Mouse (Mus musculus) skeletal muscle tissue, adult 2 months (tissue): Measurements from ENCODE around the gene Hist1h2ai.
A peak's percentile ranks its signal among the peaks of the same experiment; 100 is the strongest.
"Not testable (repeated sequence)": the region's sequence is repeated elsewhere in the genome, so short reads cannot be mapped to it uniquely, and the experiment has no call there.

Experiments
- DNase-seq: peaks from one replicate; pipeline ENCODE4 v3.0.0-alpha.2; 2012; ENCODE audit warnings: low read depth, low spot score

Gene Hist1h2ai

DNA sequence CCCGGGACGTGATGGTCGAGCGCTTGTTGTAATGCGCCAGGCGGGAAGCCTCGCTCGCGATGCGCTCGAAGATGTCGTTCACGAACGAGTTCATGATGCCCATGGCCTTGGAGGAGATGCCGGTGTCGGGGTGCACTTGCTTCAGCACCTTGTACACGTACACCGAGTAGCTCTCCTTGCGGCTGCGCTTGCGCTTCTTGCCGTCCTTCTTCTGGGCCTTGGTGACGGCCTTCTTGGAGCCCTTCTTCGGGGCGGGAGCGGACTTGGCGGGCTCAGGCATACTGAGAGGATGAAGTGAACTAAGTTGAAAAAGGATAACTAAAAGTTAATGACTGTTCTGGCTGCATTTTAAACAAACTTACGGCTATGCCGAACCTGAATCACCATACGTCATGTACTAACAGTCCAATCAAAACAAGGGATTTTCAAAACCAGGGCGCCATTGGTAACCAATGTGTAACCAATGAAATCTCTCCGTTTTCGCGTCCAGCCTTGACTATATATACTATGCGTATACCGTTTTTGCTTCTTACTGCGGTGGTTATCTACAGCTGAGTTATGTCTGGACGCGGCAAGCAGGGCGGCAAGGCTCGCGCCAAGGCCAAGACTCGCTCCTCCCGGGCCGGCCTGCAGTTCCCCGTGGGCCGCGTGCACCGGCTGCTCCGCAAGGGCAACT, at the start of gene Hist1h2ai, which contains the start of gene Hist1h2bl:
Gene Hist1h2ai (plus strand): TSS at position 559 of the 676 bp plus-strand sequence.
Gene Hist1h2bl (minus strand): TSS at position 280 of the 676 bp plus-strand sequence.
- DNase-seq: peak; percentile 86

DNA sequence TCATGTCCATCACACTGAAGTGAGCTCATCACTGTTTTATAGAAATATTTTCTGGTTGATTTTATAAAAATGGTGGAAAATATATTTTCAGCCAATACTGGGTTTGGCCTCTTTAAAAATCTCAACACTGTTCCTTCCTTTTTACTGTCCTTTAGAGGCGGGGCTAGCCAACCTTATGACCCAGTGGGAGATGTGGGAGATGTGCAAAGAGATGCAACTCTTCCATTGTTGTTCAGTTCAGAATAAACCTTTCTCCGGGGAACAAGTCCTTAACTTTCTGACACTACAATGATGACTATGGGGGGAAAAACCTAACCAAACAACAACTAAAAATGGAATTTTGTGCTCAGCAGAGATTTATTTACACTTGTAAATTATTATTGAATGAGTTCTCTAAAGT, 38.9 kb upstream of the Hist1h2ai start, which contains the start of gene Olfr1360:
Gene Olfr1360 (minus strand): TSS at position 101 of the 400 bp plus-strand sequence.
- DNase-seq: no peak

DNA sequence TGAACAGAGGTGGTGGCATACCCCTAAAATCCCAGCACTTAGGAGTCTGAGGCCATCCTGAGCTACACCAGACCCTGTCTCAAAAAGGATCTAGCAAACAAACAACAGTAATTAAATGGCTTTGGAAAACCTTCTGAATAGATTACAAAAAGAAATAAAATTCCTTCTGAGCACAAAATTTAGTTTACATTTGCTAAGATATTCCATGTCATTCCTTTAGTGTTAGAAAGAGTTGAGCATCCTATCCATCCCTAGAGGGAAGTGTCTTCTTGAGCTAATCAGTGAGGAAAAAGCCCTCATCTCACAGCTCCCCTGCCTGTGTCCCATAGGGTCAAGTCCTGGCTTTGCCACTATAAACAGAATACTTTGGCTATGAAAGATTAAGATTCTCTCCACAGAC, 18.4 kb upstream of the Hist1h2ai start, which contains the start of gene Olfr1359:
Gene Olfr1359 (plus strand): TSS at position 301 of the 400 bp plus-strand sequence.
- DNase-seq: no peak

DNA sequence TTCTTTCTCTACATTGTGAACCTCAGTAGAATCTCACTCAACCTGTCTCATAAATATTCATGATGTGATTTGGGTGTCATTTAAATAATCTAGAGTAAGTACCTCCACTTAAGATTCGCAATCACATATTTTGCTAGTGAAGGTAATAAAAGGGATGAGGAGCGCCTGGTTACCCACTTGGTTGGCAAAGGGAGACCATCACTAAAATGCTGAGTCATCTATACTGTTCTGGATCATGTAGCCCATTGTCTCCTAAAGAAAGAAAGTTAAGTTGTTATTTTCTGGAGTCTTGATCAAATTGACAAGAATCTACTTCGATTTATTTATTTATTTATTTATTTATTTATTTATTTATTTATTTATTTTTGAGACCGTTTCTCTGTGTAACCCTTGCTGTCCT, 9.6 kb upstream of the Hist1h2ai start:
- no peak for DNase-seq

DNA sequence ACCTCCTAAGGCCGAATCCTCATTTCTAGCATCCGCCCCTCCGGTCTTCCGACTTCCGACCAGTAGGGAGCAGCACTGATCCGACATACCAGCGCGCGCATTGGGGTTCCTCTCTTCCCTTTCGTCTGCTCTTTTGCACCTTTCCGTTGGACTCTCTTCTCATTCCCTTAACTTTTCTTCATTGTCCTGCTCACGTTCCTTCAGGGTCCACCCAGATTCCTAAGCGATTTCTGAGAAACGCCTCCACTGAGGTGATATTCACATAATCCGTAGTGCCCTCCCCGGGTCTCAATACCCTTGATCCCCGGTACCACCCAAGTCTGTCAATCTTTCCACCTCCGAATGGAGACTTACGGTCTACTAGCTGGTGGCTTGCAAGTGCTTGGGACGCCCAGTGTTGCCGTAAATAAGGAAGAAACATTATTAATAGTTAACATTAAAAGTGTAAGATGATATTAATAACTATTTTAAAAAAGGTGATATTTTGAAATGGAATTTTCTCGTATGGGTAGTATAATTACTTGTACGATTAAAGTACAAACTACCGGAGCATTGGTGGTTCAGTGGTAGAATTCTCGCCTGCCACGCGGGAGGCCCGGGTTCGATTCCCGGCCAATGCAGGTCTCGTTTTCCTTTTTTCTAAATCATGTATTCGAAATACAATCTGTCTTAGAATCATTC, 6.1 kb upstream of the Hist1h2ai start:
- peak; percentile 74 for DNase-seq

DNA sequence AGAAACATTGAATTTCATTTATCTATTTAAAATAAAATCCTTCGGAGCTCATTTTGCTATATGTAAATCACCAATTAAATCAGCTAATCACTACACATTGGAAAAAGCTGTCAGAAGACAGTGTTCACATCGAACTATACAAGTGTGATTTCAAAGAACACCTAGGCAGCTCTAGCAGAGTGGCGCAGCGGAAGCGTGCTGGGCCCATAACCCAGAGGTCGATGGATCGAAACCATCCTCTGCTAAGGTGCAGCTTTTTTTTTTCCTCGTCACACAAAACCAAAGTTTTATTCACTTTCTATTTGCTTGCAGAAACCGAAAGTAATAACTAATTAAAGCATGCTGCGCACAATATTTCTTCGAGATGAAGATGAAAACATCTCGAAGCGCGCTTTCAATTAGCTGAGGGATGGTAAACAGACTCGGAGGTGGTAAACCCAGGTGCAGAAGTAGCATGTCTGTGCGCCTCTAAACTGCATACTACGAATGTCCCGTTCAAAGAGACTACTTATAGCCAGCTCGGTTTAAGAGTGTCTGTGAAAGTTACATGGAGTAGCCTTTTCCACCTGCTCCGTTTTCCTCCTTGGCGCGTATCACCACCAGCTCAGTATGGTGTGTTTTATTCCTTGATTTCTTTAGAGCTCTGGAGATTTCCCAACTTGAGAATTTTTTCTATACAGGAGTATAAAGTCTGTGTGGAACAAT, 5.2 kb upstream of the Hist1h2ai start:
- DNase-seq: peak; percentile 68

DNA sequence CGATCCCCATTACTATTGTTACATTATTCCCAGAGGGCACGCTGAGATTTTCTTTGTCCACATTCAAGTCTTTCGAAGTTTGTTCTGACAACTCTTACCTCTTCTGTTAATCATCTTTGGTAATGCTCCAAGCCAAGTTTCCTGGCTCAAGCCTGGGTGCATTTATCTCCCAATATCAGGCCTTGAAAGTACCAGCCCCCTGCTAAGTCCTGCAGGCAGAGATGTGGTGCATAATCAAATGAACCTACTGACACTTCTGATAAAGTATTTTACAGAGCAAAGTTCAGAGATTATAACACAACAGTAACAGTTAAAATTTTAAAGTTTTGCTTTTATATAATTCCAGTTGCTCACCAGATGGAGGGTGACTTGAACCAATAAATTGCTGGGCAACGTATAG, 4.5 kb upstream of the Hist1h2ai start:
- no peak for DNase-seq

DNA sequence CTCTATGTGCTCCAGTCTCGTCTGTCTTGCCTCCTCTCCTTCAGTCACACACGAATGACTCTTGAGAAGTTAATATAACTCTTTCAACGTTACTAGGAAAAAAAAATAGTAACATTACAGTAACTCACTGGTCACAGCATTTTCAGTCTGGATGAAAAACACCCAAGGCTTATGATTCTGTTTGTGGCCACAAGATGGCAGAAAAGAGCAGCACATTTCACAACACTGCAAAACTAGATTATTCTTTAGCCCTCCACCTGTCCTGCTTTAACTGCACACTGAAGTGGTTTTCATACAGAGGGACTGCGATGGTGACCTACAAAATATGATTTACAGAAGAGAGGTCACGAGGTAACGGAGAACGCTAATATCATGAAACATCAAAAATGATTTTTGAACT, 1.5 kb upstream of the Hist1h2ai start:
- DNase-seq: peak; percentile 27

DNA sequence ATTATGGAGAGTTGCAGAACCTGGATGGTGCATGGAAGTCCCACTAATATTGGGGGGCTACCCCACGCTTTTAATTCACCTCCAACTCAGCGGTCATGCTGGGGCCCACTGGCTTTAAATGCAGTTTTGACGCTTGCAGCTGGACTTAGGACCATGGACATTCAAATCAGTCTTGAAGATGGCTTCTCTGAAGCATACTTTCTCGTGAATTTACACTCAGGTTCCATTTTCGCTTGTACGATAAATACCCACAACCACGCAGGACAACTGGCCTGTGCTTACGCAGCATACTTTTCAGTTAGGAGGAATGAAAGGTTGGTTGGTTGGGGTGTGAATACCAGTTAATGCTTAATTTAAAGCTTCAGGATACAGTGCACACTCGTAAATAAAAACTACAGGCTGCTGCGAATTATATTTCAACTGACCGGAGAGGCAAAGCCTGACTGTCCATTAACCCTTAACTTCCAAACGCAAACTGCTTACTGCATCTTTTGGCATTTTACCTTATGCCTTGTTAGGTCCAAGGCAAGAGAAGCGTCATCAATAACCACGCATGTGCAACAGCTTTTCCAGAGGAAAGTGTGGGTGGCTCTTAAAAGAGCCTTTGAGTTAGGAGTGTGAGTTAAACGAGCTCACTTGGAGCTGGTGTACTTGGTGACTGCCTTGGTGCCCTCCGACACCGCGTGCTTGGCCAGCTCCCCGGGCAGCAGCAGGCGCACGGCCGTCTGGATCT, 925 bp upstream of the Hist1h2ai start:
- DNase-seq: no peak

GRCm38 (mm10) chr13:21716540-21717391, 544 bp downstream of the Hist1h2ai start:
- not testable (repeated sequence) for DNase-seq

DNA sequence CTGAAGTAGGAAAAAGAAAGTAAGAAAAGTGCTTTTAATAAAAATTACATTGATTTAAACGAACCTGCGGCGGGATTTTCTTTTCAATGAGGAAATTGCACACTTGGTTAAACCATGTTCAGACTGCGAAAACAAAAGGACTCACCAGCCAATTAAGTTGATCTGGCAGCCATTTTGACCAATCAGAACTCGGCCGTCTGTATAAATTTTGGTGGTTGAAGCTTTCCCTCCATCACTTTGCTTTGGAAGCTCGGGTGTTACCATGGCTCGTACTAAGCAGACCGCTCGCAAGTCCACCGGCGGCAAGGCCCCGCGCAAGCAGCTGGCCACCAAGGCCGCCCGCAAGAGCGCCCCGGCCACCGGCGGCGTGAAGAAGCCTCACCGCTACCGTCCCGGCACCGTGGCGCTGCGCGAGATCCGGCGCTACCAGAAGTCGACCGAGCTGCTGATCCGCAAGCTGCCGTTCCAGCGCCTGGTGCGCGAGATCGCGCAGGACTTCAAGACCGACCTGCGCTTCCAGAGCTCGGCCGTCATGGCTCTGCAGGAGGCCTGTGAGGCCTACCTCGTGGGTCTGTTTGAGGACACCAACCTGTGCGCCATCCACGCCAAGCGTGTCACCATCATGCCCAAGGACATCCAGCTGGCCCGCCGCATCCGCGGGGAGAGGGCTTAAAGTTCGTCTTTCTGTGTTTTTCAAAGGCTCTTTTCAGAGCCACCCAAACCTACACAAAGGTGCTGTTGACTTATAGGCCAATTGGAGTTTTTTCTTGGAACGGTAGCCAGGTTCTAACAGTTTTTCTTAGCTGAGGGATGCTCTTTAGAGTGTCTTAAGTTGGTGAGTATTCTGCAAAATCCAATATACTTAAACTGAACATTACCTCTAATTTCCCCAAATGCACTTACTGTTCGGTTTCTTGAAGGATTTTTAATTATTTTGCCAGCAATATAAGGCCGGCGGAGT, 1.5 kb downstream of the Hist1h2ai start, which contains the start of gene Hist1h3h:
Gene Hist1h3h (plus strand): TSS at position 263 of the 961 bp plus-strand sequence.
- DNase-seq: peak; percentile 71

DNA sequence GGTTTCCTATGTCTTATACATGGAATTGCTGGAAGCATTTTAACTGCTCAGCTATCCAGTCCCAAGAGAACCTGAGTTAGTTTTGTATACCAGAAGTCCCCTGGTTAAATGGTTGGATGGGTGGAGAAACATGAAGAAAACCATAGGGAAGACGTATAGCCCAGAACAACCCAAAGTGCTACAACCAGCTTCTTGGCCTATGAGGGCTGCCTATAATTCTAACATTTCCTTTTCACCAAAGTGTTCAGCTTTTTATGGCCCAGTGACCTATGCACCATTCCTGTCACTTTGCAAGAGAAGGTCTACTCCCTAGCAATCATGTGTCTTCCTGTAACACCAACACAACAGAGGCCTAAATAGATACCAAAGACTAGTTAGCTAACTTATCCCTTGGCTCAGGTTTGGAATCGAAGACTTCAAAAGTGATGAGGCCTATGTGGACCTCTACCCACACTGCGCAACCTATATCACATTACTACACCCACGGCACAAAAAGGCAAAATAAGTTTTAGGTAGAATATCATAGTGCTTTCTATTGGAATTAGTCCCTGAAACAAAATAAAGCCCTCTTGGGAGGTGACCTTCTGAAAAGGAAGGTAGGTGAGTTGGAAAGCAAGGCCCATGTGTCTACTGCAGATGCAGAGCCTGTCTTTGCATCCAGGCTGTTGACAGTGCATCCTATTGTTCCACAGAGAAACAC, 2.3 kb downstream of the Hist1h2ai start:
- no peak for DNase-seq

DNA sequence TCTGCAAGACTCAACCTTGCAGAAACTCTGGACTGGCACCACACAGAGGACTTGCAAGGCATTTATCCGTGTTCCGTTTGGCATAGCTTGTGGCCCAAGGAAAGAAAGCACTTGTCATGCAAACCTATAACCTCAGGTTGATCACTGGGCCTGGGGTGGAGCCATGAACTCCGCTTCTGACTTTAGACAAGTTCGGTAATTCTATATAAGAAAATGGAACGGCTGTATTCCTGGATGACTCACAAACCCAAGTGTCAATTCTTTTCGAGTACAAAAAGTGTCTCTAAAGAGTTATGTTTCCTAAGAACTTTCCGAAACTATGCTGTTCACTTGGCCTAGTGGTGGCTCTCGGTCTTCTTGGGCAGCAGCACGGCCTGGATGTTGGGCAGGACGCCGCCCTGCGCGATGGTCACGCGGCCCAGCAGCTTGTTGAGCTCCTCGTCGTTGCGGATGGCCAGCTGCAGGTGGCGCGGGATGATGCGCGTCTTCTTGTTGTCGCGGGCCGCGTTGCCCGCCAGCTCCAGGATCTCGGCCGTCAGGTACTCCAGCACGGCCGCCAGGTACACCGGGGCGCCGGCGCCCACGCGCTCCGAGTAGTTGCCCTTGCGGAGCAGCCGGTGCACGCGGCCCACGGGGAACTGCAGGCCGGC, 5.0 kb downstream of the Hist1h2ai start:
- not testable (repeated sequence) for DNase-seq

DNA sequence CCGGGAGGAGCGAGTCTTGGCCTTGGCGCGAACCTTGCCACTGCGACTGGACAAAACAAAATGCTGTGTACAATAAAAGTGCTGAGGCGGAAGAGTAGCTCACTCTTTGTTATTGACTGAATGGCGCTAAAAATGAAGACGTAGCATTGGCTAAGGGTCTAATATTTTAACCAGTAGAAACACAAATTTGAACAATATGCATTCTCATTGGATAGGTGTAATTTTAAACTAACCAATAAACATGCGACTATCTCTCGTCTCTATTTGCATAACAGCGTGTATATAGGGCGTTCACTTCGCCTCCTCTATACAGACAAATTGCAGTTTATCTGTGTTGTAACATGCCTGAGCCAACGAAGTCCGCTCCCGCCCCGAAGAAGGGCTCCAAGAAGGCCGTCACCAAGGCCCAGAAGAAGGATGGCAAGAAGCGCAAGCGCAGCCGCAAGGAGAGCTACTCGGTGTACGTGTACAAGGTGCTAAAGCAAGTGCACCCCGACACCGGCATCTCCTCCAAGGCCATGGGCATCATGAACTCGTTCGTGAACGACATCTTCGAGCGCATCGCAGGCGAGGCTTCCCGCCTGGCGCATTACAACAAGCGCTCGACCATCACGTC, 5.6 kb downstream of the Hist1h2ai start, which contains the start of gene Hist1h2bm:
Gene Hist1h2bm (plus strand): TSS at position 288 of the 616 bp plus-strand sequence.
- peak; percentile 83 for DNase-seq

GRCm38 (mm10) chr13:21722373-21722925, 6.2 kb downstream of the Hist1h2ai start:
- DNase-seq: no peak

DNA sequence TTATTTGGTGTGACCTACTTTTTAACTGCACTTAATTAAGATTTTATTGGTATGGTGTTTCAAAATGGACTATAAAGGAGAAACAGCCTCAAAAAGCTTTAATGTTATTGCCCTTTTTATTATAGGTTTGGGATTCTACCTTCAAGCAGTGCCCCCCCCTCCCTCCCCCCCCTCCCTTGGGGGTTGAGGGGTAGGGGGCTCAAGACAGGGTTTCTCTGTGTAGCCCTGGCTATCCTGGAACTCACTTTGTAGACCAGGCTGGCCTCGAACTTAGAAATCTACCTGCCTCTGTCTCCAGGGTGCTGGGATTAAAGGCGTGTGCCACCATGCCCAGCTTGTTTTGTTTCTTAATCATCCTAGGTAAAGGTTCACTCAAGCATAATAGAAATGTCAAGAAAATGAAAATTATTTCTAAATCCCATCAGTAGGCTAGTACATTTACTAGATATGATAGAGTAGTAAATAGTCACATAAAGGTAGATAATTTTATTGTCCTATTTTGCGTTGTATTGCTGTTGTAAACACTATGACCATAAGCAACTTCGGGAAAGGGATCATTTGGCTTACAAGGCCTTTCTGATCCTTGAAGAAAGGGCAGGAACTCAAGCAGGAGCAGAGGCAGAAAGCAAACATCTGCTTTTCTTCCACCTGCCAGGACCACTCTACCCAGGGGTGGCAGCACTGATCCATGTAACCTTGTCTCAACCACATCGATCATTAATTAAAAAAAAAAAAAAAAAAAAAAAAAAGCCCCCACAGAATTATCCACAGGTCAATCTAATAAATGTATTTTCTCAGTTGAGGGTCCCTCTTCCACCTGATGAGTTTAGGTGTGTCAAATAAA, 7.0 kb downstream of the Hist1h2ai start:
- no peak for DNase-seq
